Mouse (Mus musculus) heart, adult 2 months (tissue): ENCODE data around the gene Tm9sf2. TPM values are rescaled to one million over a fixed set of nuclear protein-coding genes. Genes with fewer than 3 reads are reported as not detected.

ENCODE experiments used
- DNase-seq, 2 experiments: peaks; one replicate each; pipeline ENCODE4 v3.0.0; 2021
- H3K27ac ChIP-seq: fragments of 200-600 bp; 2 replicates; pipeline ENCODE4 v1.8.1; 2022
- H3K27me3 ChIP-seq: fragments of 200-500 bp; 2 replicates; pipeline ENCODE4 v1.6.1; 2012; ENCODE audit warnings: mild to moderate bottlenecking, low read length, inconsistent platforms, mixed read lengths; ENCODE audit not compliant: control insufficient read depth, insufficient read depth
- H3K36me3 ChIP-seq: fragments of 200-500 bp; 2 replicates; pipeline ENCODE4 v1.6.1; 2012; ENCODE audit warnings: low read length, inconsistent platforms; ENCODE audit not compliant: control insufficient read depth, insufficient read depth
- H3K4me1 ChIP-seq: fragments of 200-500 bp; 2 replicates; pipeline ENCODE4 v1.6.1; 2011; ENCODE audit warnings: low read length; ENCODE audit not compliant: control insufficient read depth, insufficient read depth
- H3K4me3 ChIP-seq: fragments of 200-600 bp; 2 replicates; pipeline ENCODE4 v1.8.1; 2022
- H3K79me2 ChIP-seq: fragments of 200-500 bp; replicated peaks from 2 replicates; pipeline ENCODE4 v1.6.1; 2012; ENCODE audit warnings: mild to moderate bottlenecking, inconsistent platforms, low read length, moderate library complexity, mixed read lengths; ENCODE audit not compliant: control insufficient read depth, insufficient read depth
- H3K9ac ChIP-seq: fragments of 200-500 bp; 2 replicates; pipeline ENCODE4 v1.6.1; 2012; ENCODE audit warnings: low read depth, mild to moderate bottlenecking, control low read depth, inconsistent platforms, low read length, mixed read lengths
- CTCF ChIP-seq: fragments of 200-600 bp; IDR thresholded peaks from 2 replicates; pipeline ENCODE4 v1.8.1; 2022; ENCODE audit warnings: antibody characterized with exemption, mild to moderate bottlenecking, moderate library complexity
- EP300 ChIP-seq: fragments of 200-500 bp; IDR thresholded peaks from 2 replicates; pipeline ENCODE4 v1.6.1; 2011; ENCODE audit warnings: low read depth, low read length, control low read depth; ENCODE audit not compliant: insufficient read depth
- POLR2A ChIP-seq: fragments of 200-500 bp; IDR thresholded peaks from 2 replicates; pipeline ENCODE4 v1.6.1; 2011; ENCODE audit warnings: mild to moderate bottlenecking, low read depth, low read length, control low read depth; ENCODE audit not compliant: insufficient read depth
- WGBS: fragments of 180-500 bp; shearing (Covaris S2); methylation state at CpG from one replicate; pipeline ENCODE4 v1.1.7; 2018; 5-methylcytosine and 5-hydroxymethylcytosine counted together
- intact Hi-C: fragments of 180-260 bp; cut with DNase I; formaldehyde crosslinking; loops from one replicate; pipeline ENCODE4 v1.15.1; 2025
- polyA plus RNA-seq: library from polyadenylated mRNA; depleted of rRNA; stranded (reverse); fragments of >200 nt; gene quantifications from 2 replicates; pipeline ENCODE4 v1.2.3, GENCODE M21; 2012
- total RNA-seq, 2 experiments: library from RNA; stranded (reverse); gene quantifications; 2 replicates each; pipeline ENCODE4 v1.2.3; 2021

Gene Tm9sf2
- total and polyA plus RNA-seq, 3 experiments, result 71.0 to 143 (median 121) TPM

GRCm38 (mm10) chr14:122182220-122182619 lies 75.4 kb downstream of the Tm9sf2 start:
- no peak for DNase-seq
- intact Hi-C loops, result loop anchor here (5.0 kb wide), 1 partner anchor 800 kb away; the partner anchor contains the start of gene Tmtc4
- WGBS, result 81% methylated on average over 6 of the region's 6 CpGs
- Histone ChIP-seq H3K27ac (no peak overlapping the region), H3K4me1 (peaks cover 2% of the 10 kb centered on the region), H3K4me3 (peak overlapping the region; percentile 83), H3K9ac (no peak overlapping the region), H3K79me2 (no peaks in the 10 kb centered on the region; the same call in 1 of the 2 replicates), H3K27me3 (no peaks in the 10 kb centered on the region), H3K36me3 (no peaks in the 10 kb centered on the region)
- TF ChIP-seq POLR2A (no peak), EP300 (no peak), CTCF (no peak)

GRCm38 (mm10) chr14:122183974-122184373 lies 77.1 kb downstream of the Tm9sf2 start:
- TF ChIP-seq EP300 (no peak), POLR2A (no peak), CTCF (no peak)
- H3K27me3 ChIP-seq, result no peaks in the 10 kb centered on the region
- H3K79me2 ChIP-seq, result no peaks in the 10 kb centered on the region; the same call in 1 of the 2 replicates
- H3K27ac ChIP-seq, result no peak overlapping the region
- no peaks in the 10 kb centered on the region for H3K36me3 ChIP-seq
- 47% methylated on average over 11 of the region's 11 CpGs for WGBS
- no peak overlapping the region for H3K9ac ChIP-seq
- DNase-seq, result no peak
- peaks cover 2% of the 10 kb centered on the region for H3K4me1 ChIP-seq
- intact Hi-C loops, result loop anchor here (5.0 kb wide), 1 partner anchor 798 kb away; the partner anchor contains the start of gene Tmtc4
- H3K4me3 ChIP-seq, result no peak overlapping the region

- WGBS, result 89% methylated on average over 5 of the region's 5 CpGs
- no peaks in the 10 kb centered on the region for H3K36me3 ChIP-seq
- intact Hi-C loops, result no loop called here
- H3K27me3 ChIP-seq, result no peaks in the 10 kb centered on the region
- no peak overlapping the region for H3K27ac ChIP-seq
- 0 out of 2 replicates have a peak, but pooled peaks cover 2% of the 10 kb centered on the region for H3K79me2 ChIP-seq
- H3K4me1 ChIP-seq, result peaks cover 3% of the 10 kb centered on the region
- H3K9ac ChIP-seq, result no peak overlapping the region
- no peak for DNase-seq
- no peak for TF ChIP-seq EP300
- no peak for TF ChIP-seq CTCF
- no peak for TF ChIP-seq POLR2A
- H3K4me3 ChIP-seq, result no peak overlapping the region
Observed at GRCm38 (mm10) chr14:122188250-122188649, 81.4 kb downstream of the Tm9sf2 start.

- no peak for TF ChIP-seq POLR2A
- TF ChIP-seq EP300, result no peak
- no peak for TF ChIP-seq CTCF
- peak in 1 of 2 experiments; percentile 14 for DNase-seq
- intact Hi-C loops, result no loop called here
- WGBS, result 50% methylated on average over 5 of the region's 5 CpGs
- 0 out of 2 replicates have a peak, but pooled peaks cover 2% of the 10 kb centered on the region for H3K79me2 ChIP-seq
- no peaks in the 10 kb centered on the region for H3K36me3 ChIP-seq
- no peak overlapping the region for H3K9ac ChIP-seq
- H3K27ac ChIP-seq, result no peak overlapping the region
- H3K4me1 ChIP-seq, result peaks cover 3% of the 10 kb centered on the region
- H3K27me3 ChIP-seq, result no peaks in the 10 kb centered on the region
- H3K4me3 ChIP-seq, result no peak overlapping the region
Observed at GRCm38 (mm10) chr14:122189901-122190300, 83.1 kb downstream of the Tm9sf2 start.

- WGBS, result 22% methylated on average over 2 of the region's 2 CpGs
- no peak overlapping the region for H3K9ac ChIP-seq
- 0 out of 2 replicates have a peak, but pooled peaks cover 2% of the 10 kb centered on the region for H3K79me2 ChIP-seq
- H3K4me1 ChIP-seq, result peaks cover 3% of the 10 kb centered on the region
- no peak for DNase-seq
- intact Hi-C loops, result no loop called here
- H3K4me3 ChIP-seq, result no peak overlapping the region
- no peaks in the 10 kb centered on the region for H3K36me3 ChIP-seq
- TF ChIP-seq POLR2A, result no peak
- no peak for TF ChIP-seq CTCF
- no peak for TF ChIP-seq EP300
- H3K27ac ChIP-seq, result no peak overlapping the region
- H3K27me3 ChIP-seq, result no peaks in the 10 kb centered on the region
Observed at GRCm38 (mm10) chr14:122190527-122190926, 83.7 kb downstream of the Tm9sf2 start.

GRCm38 (mm10) chr14:122190941-122191510 lies 84.2 kb downstream of the Tm9sf2 start:
- H3K79me2 ChIP-seq, result 0 out of 2 replicates have a peak, but pooled peaks cover 2% of the 10 kb centered on the region
- peak; percentile 31 to 52 for DNase-seq
- intact Hi-C loops, result loop anchor here (1.0 kb wide), 1 partner anchor 685 kb away; no protein-coding TSS in a partner anchor
- H3K4me1 ChIP-seq, result peaks cover 3% of the 10 kb centered on the region
- TF ChIP-seq CTCF (peak; percentile 90), EP300 (peak; percentile 60; the same call in 1 of the 2 replicates), POLR2A (no peak)
- no peaks in the 10 kb centered on the region for H3K36me3 ChIP-seq
- H3K9ac ChIP-seq, result no peak overlapping the region
- H3K4me3 ChIP-seq, result no peak overlapping the region
- WGBS, result 14% methylated on average over 7 of the region's 7 CpGs
- H3K27ac ChIP-seq, result no peak overlapping the region
- no peaks in the 10 kb centered on the region for H3K27me3 ChIP-seq
